Mouse (Mus musculus) MEL (cell line): ENCODE measurements around the gene Gm35315. TPM values are rescaled to one million over a fixed set of nuclear protein-coding genes. Genes with fewer than 3 reads are reported as not detected.

Experiments
- DNase-seq: peaks from one replicate; pipeline ENCODE4 v3.0.0; 2011; ENCODE audit warnings: low read depth, low spot score
- H3K27ac ChIP-seq: 2 replicates; pipeline ENCODE4 v1.5.1; 2012; ENCODE audit warnings: low read depth, mild to moderate bottlenecking, control low read depth, low read length, moderate library complexity; ENCODE audit not compliant: control insufficient read depth
- H3K27me3 ChIP-seq, 2 experiments: fragments of 150-350 bp in 1 of 2; sonication (generic) in 1 of 2; 2 replicates each; pipeline ENCODE4 v1.6.1; 2012; ENCODE audit warnings: low read length in 2 of 2, mild to moderate bottlenecking in 2 of 2, improper control_type of control experiment in 1 of 2, moderate library complexity in 1 of 2; ENCODE audit not compliant: insufficient read depth in 2 of 2, control insufficient read depth in 1 of 2
- H3K36me3 ChIP-seq, 2 experiments: 2 replicates each; pipeline ENCODE4 v1.6.1; 2012 to 2014; ENCODE audit warnings: low read length in 2 of 2, improper control_type of control experiment in 1 of 2, inconsistent platforms in 1 of 2, mild to moderate bottlenecking in 1 of 2; ENCODE audit not compliant: insufficient read depth in 2 of 2, control insufficient read depth in 1 of 2
- H3K4me1 ChIP-seq, 2 experiments: fragments of 150-350 bp in 1 of 2; sonication (generic) in 1 of 2; 2 replicates each; pipeline ENCODE4 v1.6.1; 2012; ENCODE audit warnings: low read length in 2 of 2, improper control_type of control experiment in 1 of 2, mild to moderate bottlenecking in 1 of 2; ENCODE audit not compliant: insufficient read depth in 2 of 2, control insufficient read depth in 1 of 2
- H3K4me3 ChIP-seq, 2 experiments: fragments of 150-350 bp in 1 of 2; sonication (generic) in 1 of 2; 2 replicates each; pipeline ENCODE4 v1.5.1; 2012; ENCODE audit warnings: low read depth in 2 of 2, low read length in 2 of 2, mild to moderate bottlenecking in 2 of 2, moderate library complexity in 2 of 2, control low read depth in 1 of 2, improper control_type of control experiment in 1 of 2; ENCODE audit not compliant: control insufficient read depth in 1 of 2, insufficient read depth in 1 of 2
- H3K79me2 ChIP-seq: 2 replicates; pipeline ENCODE4 v1.6.1; 2012; ENCODE audit warnings: mild to moderate bottlenecking, low read length, moderate library complexity; ENCODE audit not compliant: control insufficient read depth, poor library complexity, insufficient read depth
- H3K9ac ChIP-seq: 2 replicates; pipeline ENCODE4 v1.6.1; 2012; ENCODE audit warnings: low read depth, mild to moderate bottlenecking, control low read depth, low read length, moderate library complexity; ENCODE audit not compliant: control insufficient read depth, poor library complexity, severe bottlenecking
- H3K9me3 ChIP-seq: fragments of 150-350 bp; sonication (generic); replicated peaks from 2 replicates; pipeline ENCODE4 v1.6.1; 2012; ENCODE audit warnings: mild to moderate bottlenecking, low read length, improper control_type of control experiment, moderate library complexity; ENCODE audit not compliant: insufficient read depth
- BHLHE40 ChIP-seq: IDR thresholded peaks from 2 replicates; pipeline ENCODE4 v1.6.1; 2012; ENCODE audit warnings: low read depth, mild to moderate bottlenecking, inconsistent platforms, low read length, improper control_type of control experiment, borderline replicate concordance
- CHD1 ChIP-seq: IDR thresholded peaks from 2 replicates; pipeline ENCODE4 v1.6.1; 2012; ENCODE audit warnings: low read depth, mild to moderate bottlenecking, inconsistent platforms, low read length, improper control_type of control experiment
- CHD2 ChIP-seq: IDR thresholded peaks from 2 replicates; pipeline ENCODE4 v1.6.1; 2011; ENCODE audit warnings: low read length, improper control_type of control experiment
- CTCF ChIP-seq, 3 experiments: IDR thresholded peaks in 2 of 3; conservative IDR thresholded peaks in 1 of 3; 2 replicates each; pipeline ENCODE4 v1.5.1; 2011 to 2012; ENCODE audit warnings: low read length in 3 of 3, low read depth in 2 of 3, mild to moderate bottlenecking in 2 of 3, improper control_type of control experiment in 1 of 3, inconsistent platforms in 1 of 3, mixed read lengths in 1 of 3, moderate library complexity in 1 of 3; ENCODE audit not compliant: control insufficient read depth in 1 of 3, insufficient read depth in 1 of 3, poor library complexity in 1 of 3, severe bottlenecking in 1 of 3
- E2F4 ChIP-seq: IDR thresholded peaks from 2 replicates; pipeline ENCODE4 v1.6.1; 2011; ENCODE audit warnings: low read depth, low read length, improper control_type of control experiment, borderline replicate concordance
- ELF1 ChIP-seq: IDR thresholded peaks from 2 replicates; pipeline ENCODE4 v1.6.1; 2014; ENCODE audit warnings: low read depth, mild to moderate bottlenecking, inconsistent platforms, low read length, improper control_type of control experiment, moderate library complexity
- ETS1 ChIP-seq: IDR thresholded peaks from 2 replicates; pipeline ENCODE4 v1.6.1; 2012; ENCODE audit warnings: low read depth, mild to moderate bottlenecking, inconsistent platforms, low read length, improper control_type of control experiment, moderate library complexity
- GATA1 ChIP-seq: IDR thresholded peaks from 2 replicates; pipeline ENCODE4 v1.6.1; 2011; ENCODE audit warnings: low read depth, low read length, improper control_type of control experiment
- JUND ChIP-seq: IDR thresholded peaks from 2 replicates; pipeline ENCODE4 v1.6.1; 2011; ENCODE audit warnings: low read depth, mild to moderate bottlenecking, improper control_type of control experiment, low read length
- KAT2A ChIP-seq: conservative IDR thresholded peaks from 2 replicates; pipeline ENCODE4 v1.6.1; 2012; ENCODE audit warnings: low read depth, low read length, improper control_type of control experiment, inconsistent platforms
- MAFK ChIP-seq: IDR thresholded peaks from 2 replicates; pipeline ENCODE4 v1.6.1; 2011; ENCODE audit warnings: low read depth, mild to moderate bottlenecking, low read length, improper control_type of control experiment, borderline replicate concordance
- MAX ChIP-seq: IDR thresholded peaks from 2 replicates; pipeline ENCODE4 v1.6.1; 2011; ENCODE audit warnings: low read length, improper control_type of control experiment
- MEF2A ChIP-seq: IDR thresholded peaks from 2 replicates; pipeline ENCODE4 v1.6.1; 2014; ENCODE audit warnings: low read depth, mild to moderate bottlenecking, inconsistent platforms, low read length, improper control_type of control experiment; ENCODE audit not compliant: poor library complexity, insufficient replicate concordance, severe bottlenecking; ENCODE audit errors: extremely low read depth
- MXI1 ChIP-seq: IDR thresholded peaks from 2 replicates; pipeline ENCODE4 v1.6.1; 2011; ENCODE audit warnings: mild to moderate bottlenecking, low read depth, low read length, improper control_type of control experiment
- NRF1 ChIP-seq: IDR thresholded peaks from 2 replicates; pipeline ENCODE4 v1.6.1; 2014; ENCODE audit warnings: low read depth, mild to moderate bottlenecking, inconsistent platforms, low read length, improper control_type of control experiment, moderate library complexity; ENCODE audit not compliant: poor library complexity, insufficient read depth, severe bottlenecking
- POLR2A ChIP-seq, 2 experiments: IDR thresholded peaks; 2 replicates each; pipeline ENCODE4 v1.6.1; 2011 to 2012; ENCODE audit warnings: low read length in 2 of 2, mild to moderate bottlenecking in 2 of 2, control low read depth in 1 of 2, improper control_type of control experiment in 1 of 2, low read depth in 1 of 2, moderate library complexity in 1 of 2; ENCODE audit not compliant: control insufficient read depth in 1 of 2, insufficient read depth in 1 of 2, poor library complexity in 1 of 2
- POLR2AphosphoS5 ChIP-seq: IDR thresholded peaks from 2 replicates; pipeline ENCODE4 v1.6.1; 2012; ENCODE audit warnings: low read depth, borderline replicate concordance, mild to moderate bottlenecking, inconsistent platforms, low read length, moderate library complexity, mixed read lengths
- RAD21 ChIP-seq: IDR thresholded peaks from 2 replicates; pipeline ENCODE4 v1.6.1; 2011; ENCODE audit warnings: mild to moderate bottlenecking, low read depth, low read length, improper control_type of control experiment
- RCOR1 ChIP-seq: IDR thresholded peaks from 2 replicates; pipeline ENCODE4 v1.6.1; 2012; ENCODE audit warnings: low read depth, mild to moderate bottlenecking, inconsistent platforms, low read length, improper control_type of control experiment
- UBTF ChIP-seq: IDR thresholded peaks from 2 replicates; pipeline ENCODE4 v1.6.1; 2012; ENCODE audit warnings: low read depth, mild to moderate bottlenecking, inconsistent platforms, low read length, improper control_type of control experiment, moderate library complexity, borderline replicate concordance; ENCODE audit not compliant: insufficient read depth
- USF2 ChIP-seq, 2 experiments: IDR thresholded peaks; 2 replicates each; pipeline ENCODE4 v1.6.1; 2011 to 2012; ENCODE audit warnings: improper control_type of control experiment in 2 of 2, low read length in 2 of 2, borderline replicate concordance in 1 of 2, inconsistent platforms in 1 of 2, low read depth in 1 of 2, mild to moderate bottlenecking in 1 of 2; ENCODE audit not compliant: insufficient read depth in 1 of 2
- ZC3H11A ChIP-seq: IDR thresholded peaks from 2 replicates; pipeline ENCODE4 v1.6.1; 2012; ENCODE audit warnings: low read depth, mild to moderate bottlenecking, inconsistent platforms, low read length, improper control_type of control experiment
- ZKSCAN1 ChIP-seq: IDR thresholded peaks from 2 replicates; pipeline ENCODE4 v1.6.1; 2012; ENCODE audit warnings: low read depth, mild to moderate bottlenecking, inconsistent platforms, low read length, improper control_type of control experiment, moderate library complexity
- ZMIZ1 ChIP-seq: IDR thresholded peaks from 2 replicates; pipeline ENCODE4 v1.6.1; 2012; ENCODE audit warnings: low read depth, mild to moderate bottlenecking, inconsistent platforms, low read length, improper control_type of control experiment, moderate library complexity
- ZNF384 ChIP-seq: IDR thresholded peaks from 2 replicates; pipeline ENCODE4 v1.6.1; 2012; ENCODE audit warnings: low read depth, mild to moderate bottlenecking, inconsistent platforms, low read length, improper control_type of control experiment
- polyA plus RNA-seq, 2 experiments: library from polyadenylated mRNA; stranded (reverse) in 1 of 2; unstranded in 1 of 2; fragments of >175 nt in 1 of 2; fragments of >200 nt in 1 of 2; gene quantifications; 2 replicates each; pipeline versions ENCODE4 v1.2.1 to v1.2.4; 2012; ENCODE audit warnings: low replicate concordance in 2 of 2, low read depth in 1 of 2; ENCODE audit not compliant: insufficient read length in 2 of 2, insufficient read depth in 1 of 2, missing spikeins in 1 of 2
- total RNA-seq: library from RNA; depleted of rRNA; stranded (reverse); fragments of 300-350 nt; gene quantifications from 2 replicates; pipeline ENCODE4 v1.2.3, GENCODE M21; 2012

Gm35315 gene
- total and polyA plus RNA-seq, 3 experiments, result 2.2 to 70.9 (median 2.2) TPM

- Histone ChIP-seq H3K9ac (no peak overlapping the region), H3K9me3 (no peaks in the 10 kb centered on the region), H3K4me1 (peaks cover 6 to 7% of the 10 kb centered on the region in 2 experiments), H3K4me3 (peak overlapping the region in 1 of 2 experiments; percentile 81; a peak in 1 of 4 replicates), H3K27ac (no peak overlapping the region), H3K27me3 (no peaks in the 10 kb centered on the region), H3K79me2 (peaks cover 19% of the 10 kb centered on the region), H3K36me3 (peaks cover 0 to 8% of the 10 kb centered on the region in 2 experiments; a peak in 3 of 4 replicates)
- no peak for DNase-seq
- no peak for TF ChIP-seq POLR2AphosphoS5
- no peak for TF ChIP-seq ETS1
- TF ChIP-seq MXI1, result no peak
- TF ChIP-seq POLR2A (IDR thresholded peaks at IDR 0.05; ENCODE audit: control insufficient read depth in 1 of 2, insufficient read depth in 1 of 2, low read depth in 1 of 2, low read length in 2 of 2, poor library complexity in 1 of 2), result 0 out of 4 replicates have a peak, but pooled peaks of 1 of the 2 experiments have one; percentile 15
- no peak for TF ChIP-seq RAD21
- no peak for TF ChIP-seq MEF2A
- no peak for TF ChIP-seq KAT2A
- no peak for TF ChIP-seq ZNF384
Observed at GRCm38 (mm10) chr5:110106140-110106871, 12.1 kb upstream of the Gm35315 start.

GRCm38 (mm10) chr5:110104616-110105380, 10.6 kb upstream of the Gm35315 start:
- Histone ChIP-seq H3K79me2 (peaks cover 19% of the 10 kb centered on the region), H3K9ac (no peak overlapping the region), H3K36me3 (peaks cover 0 to 8% of the 10 kb centered on the region in 2 experiments; a peak in 3 of 4 replicates)
- TF ChIP-seq MXI1 (no peak), CHD2 (no peak), KAT2A (no peak), CHD1 (no peak), MAFK (no peak), BHLHE40 (no peak), RCOR1 (no peak), CTCF (IDR thresholded peaks at IDR 0.05 in 2 of 3, conservative IDR thresholded peaks at IDR 0.05 in 1 of 3; ENCODE audit: control insufficient read depth in 1 of 3, insufficient read depth in 1 of 3, low read depth in 2 of 3, low read length in 3 of 3, poor library complexity in 1 of 3, severe bottlenecking in 1 of 3) (no peak), GATA1 (no peak), NRF1 (no peak), ZKSCAN1 (no peak), UBTF (no peak), RAD21 (no peak), JUND (no peak), USF2 (IDR thresholded peaks at IDR 0.05; ENCODE audit: borderline replicate concordance in 1 of 2, insufficient read depth in 1 of 2, low read depth in 1 of 2, low read length in 2 of 2) (no peak), ZC3H11A (no peak), ZMIZ1 (no peak), ELF1 (no peak), E2F4 (no peak), MAX (no peak)
- TF ChIP-seq, all 39 proteins: peak for 0
- H3K4me1 ChIP-seq, result peaks cover 6 to 7% of the 10 kb centered on the region in 2 experiments
- no peak overlapping the region for H3K4me3 ChIP-seq
- DNase-seq, result no peak
- no peak overlapping the region for H3K27ac ChIP-seq
- no peaks in the 10 kb centered on the region for H3K9me3 ChIP-seq
- no peaks in the 10 kb centered on the region for H3K27me3 ChIP-seq
